Mouse (Mus musculus) MEL (cell line): ENCODE results near the gene Ddr1.

Experiments
- CTCF ChIP-seq, 3 experiments: IDR thresholded peaks in 2 of 3; conservative IDR thresholded peaks in 1 of 3; 2 replicates each; pipeline ENCODE4 v1.5.1; 2011 to 2012; ENCODE audit warnings: low read length in 3 of 3, low read depth in 2 of 3, mild to moderate bottlenecking in 2 of 3, improper control_type of control experiment in 1 of 3, inconsistent platforms in 1 of 3, mixed read lengths in 1 of 3, moderate library complexity in 1 of 3; ENCODE audit not compliant: control insufficient read depth in 1 of 3, insufficient read depth in 1 of 3, poor library complexity in 1 of 3, severe bottlenecking in 1 of 3
- EP300 ChIP-seq, 2 experiments: IDR thresholded peaks; 2 replicates each; pipeline ENCODE4 v1.6.1; 2011; ENCODE audit warnings: improper control_type of control experiment in 2 of 2, low read length in 2 of 2, low read depth in 1 of 2, mild to moderate bottlenecking in 1 of 2
- GABPA ChIP-seq: IDR thresholded peaks from 2 replicates; pipeline ENCODE4 v1.6.1; 2012; ENCODE audit warnings: low read depth, mild to moderate bottlenecking, inconsistent platforms, low read length, improper control_type of control experiment, moderate library complexity
- HCFC1 ChIP-seq: IDR thresholded peaks from 2 replicates; pipeline ENCODE4 v1.6.1; 2012; ENCODE audit warnings: low read depth, mild to moderate bottlenecking, inconsistent platforms, low read length, improper control_type of control experiment, moderate library complexity
- MAFK ChIP-seq: IDR thresholded peaks from 2 replicates; pipeline ENCODE4 v1.6.1; 2011; ENCODE audit warnings: low read depth, mild to moderate bottlenecking, low read length, improper control_type of control experiment, borderline replicate concordance
- MAX ChIP-seq: IDR thresholded peaks from 2 replicates; pipeline ENCODE4 v1.6.1; 2011; ENCODE audit warnings: low read length, improper control_type of control experiment
- POLR2A ChIP-seq, 2 experiments: IDR thresholded peaks; 2 replicates each; pipeline ENCODE4 v1.6.1; 2011 to 2012; ENCODE audit warnings: low read length in 2 of 2, mild to moderate bottlenecking in 2 of 2, control low read depth in 1 of 2, improper control_type of control experiment in 1 of 2, low read depth in 1 of 2, moderate library complexity in 1 of 2; ENCODE audit not compliant: control insufficient read depth in 1 of 2, insufficient read depth in 1 of 2, poor library complexity in 1 of 2
- POLR2AphosphoS5 ChIP-seq: IDR thresholded peaks from 2 replicates; pipeline ENCODE4 v1.6.1; 2012; ENCODE audit warnings: low read depth, borderline replicate concordance, mild to moderate bottlenecking, inconsistent platforms, low read length, moderate library complexity, mixed read lengths
- SIN3A ChIP-seq: IDR thresholded peaks from 2 replicates; pipeline ENCODE4 v1.6.1; 2012; ENCODE audit warnings: low read length, improper control_type of control experiment, inconsistent platforms
- SMC3 ChIP-seq: IDR thresholded peaks from 2 replicates; pipeline ENCODE4 v1.6.1; 2011; ENCODE audit warnings: low read depth, low read length, improper control_type of control experiment
- UBTF ChIP-seq: IDR thresholded peaks from 2 replicates; pipeline ENCODE4 v1.6.1; 2012; ENCODE audit warnings: low read depth, mild to moderate bottlenecking, inconsistent platforms, low read length, improper control_type of control experiment, moderate library complexity, borderline replicate concordance; ENCODE audit not compliant: insufficient read depth
- ZC3H11A ChIP-seq: IDR thresholded peaks from 2 replicates; pipeline ENCODE4 v1.6.1; 2012; ENCODE audit warnings: low read depth, mild to moderate bottlenecking, inconsistent platforms, low read length, improper control_type of control experiment
- ZKSCAN1 ChIP-seq: IDR thresholded peaks from 2 replicates; pipeline ENCODE4 v1.6.1; 2012; ENCODE audit warnings: low read depth, mild to moderate bottlenecking, inconsistent platforms, low read length, improper control_type of control experiment, moderate library complexity
- ZMIZ1 ChIP-seq: IDR thresholded peaks from 2 replicates; pipeline ENCODE4 v1.6.1; 2012; ENCODE audit warnings: low read depth, mild to moderate bottlenecking, inconsistent platforms, low read length, improper control_type of control experiment, moderate library complexity

DNA sequence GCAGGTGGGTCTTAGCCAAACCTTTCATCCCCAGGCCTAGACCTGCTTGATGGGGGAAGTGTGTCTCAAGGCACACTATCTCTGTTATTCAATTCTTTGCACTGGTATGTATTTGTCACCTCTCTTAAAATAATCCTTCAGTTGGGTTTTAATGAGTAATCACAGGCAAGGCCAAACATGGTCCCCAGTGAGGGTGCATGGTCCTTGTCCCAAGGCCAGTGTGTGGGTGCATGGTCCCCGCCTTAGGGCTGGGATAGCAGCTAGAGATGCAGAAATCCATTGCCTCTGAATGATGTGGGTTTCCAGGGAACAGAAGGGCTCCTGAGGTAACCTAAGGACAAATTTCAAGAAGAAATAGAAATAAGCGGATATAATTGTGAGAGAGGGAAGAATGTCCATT, 39.9 kb upstream of the Ddr1 start:
- TF ChIP-seq EP300 (IDR thresholded peaks at IDR 0.05; ENCODE audit: low read depth in 1 of 2, low read length in 2 of 2) (no peak), MAX (no peak), CTCF (IDR thresholded peaks at IDR 0.05 in 2 of 3, conservative IDR thresholded peaks at IDR 0.05 in 1 of 3; ENCODE audit: control insufficient read depth in 1 of 3, insufficient read depth in 1 of 3, low read depth in 2 of 3, low read length in 3 of 3, poor library complexity in 1 of 3, severe bottlenecking in 1 of 3) (no peak), SIN3A (no peak), SMC3 (no peak), ZC3H11A (no peak), POLR2AphosphoS5 (no peak), MAFK (no peak), ZKSCAN1 (no peak), POLR2A (IDR thresholded peaks at IDR 0.05; ENCODE audit: control insufficient read depth in 1 of 2, insufficient read depth in 1 of 2, low read depth in 1 of 2, low read length in 2 of 2, poor library complexity in 1 of 2) (no peak), ZMIZ1 (no peak), UBTF (no peak), HCFC1 (no peak), GABPA (no peak)
